Mouse (Mus musculus): ENCODE measurements around the gene Gdpd4.

Gene Gdpd4

GRCm38 (mm10) chr7:97919742-97920141, at the start of gene Gdpd4:
Gene Gdpd4 (plus strand): TSS chr7:97919955.
- no peak for DNase-seq (ENCODE audit: low read depth, low spot score)

- no peak for DNase-seq (ENCODE audit: low read depth, low spot score)
Observed at GRCm38 (mm10) chr7:97872396-97872795, 47.4 kb upstream of the Gdpd4 start.

GRCm38 (mm10) chr7:97873317-97873716, 46.4 kb upstream of the Gdpd4 start:
- DNase-seq (ENCODE audit: low read depth, low spot score), result no peak

GRCm38 (mm10) chr7:97877846-97878538, 41.8 kb upstream of the Gdpd4 start:
- DNase-seq (ENCODE audit: low read depth, low spot score), result no peak

- no peak for DNase-seq (ENCODE audit: low read depth, low spot score)
Observed at GRCm38 (mm10) chr7:97911646-97912045, 8.1 kb upstream of the Gdpd4 start.

GRCm38 (mm10) chr7:97914833-97915516, 4.8 kb upstream of the Gdpd4 start:
- DNase-seq (ENCODE audit: low read depth, low spot score), result no peak

- no peak for DNase-seq (ENCODE audit: low read depth, low spot score)
Observed at GRCm38 (mm10) chr7:97925819-97926218, 6.1 kb downstream of the Gdpd4 start.

- no peak for DNase-seq (ENCODE audit: low read depth, low spot score)
Observed at GRCm38 (mm10) chr7:97926978-97927377, 7.2 kb downstream of the Gdpd4 start.

- DNase-seq (ENCODE audit: low read depth, low spot score), result no peak
Observed at GRCm38 (mm10) chr7:97944485-97944884, 24.7 kb downstream of the Gdpd4 start.

GRCm38 (mm10) chr7:97972486-97972885, 52.7 kb downstream of the Gdpd4 start:
- no peak for DNase-seq (ENCODE audit: low read depth, low spot score)

GRCm38 (mm10) chr7:97977463-97977862, 57.7 kb downstream of the Gdpd4 start:
- DNase-seq (ENCODE audit: low read depth, low spot score), result peak; percentile 25

GRCm38 (mm10) chr7:97984108-97984834, 64.5 kb downstream of the Gdpd4 start:
- DNase-seq (ENCODE audit: low read depth, low spot score), result no peak

GRCm38 (mm10) chr7:98002617-98003016, 82.9 kb downstream of the Gdpd4 start:
- DNase-seq (ENCODE audit: low read depth, low spot score), result no peak

- DNase-seq (ENCODE audit: low read depth, low spot score), result no peak
Observed at GRCm38 (mm10) chr7:98048101-98048824, 128.5 kb downstream of the Gdpd4 start.

GRCm38 (mm10) chr7:98051980-98052379, 132.2 kb downstream of the Gdpd4 start:
- DNase-seq (ENCODE audit: low read depth, low spot score), result no peak

- DNase-seq (ENCODE audit: low read depth, low spot score), result no peak
Observed at GRCm38 (mm10) chr7:98054461-98054860, 134.7 kb downstream of the Gdpd4 start.

GRCm38 (mm10) chr7:98054942-98055341, 135.2 kb downstream of the Gdpd4 start:
- DNase-seq (ENCODE audit: low read depth, low spot score), result no peak

- no peak for DNase-seq (ENCODE audit: low read depth, low spot score)
Observed at GRCm38 (mm10) chr7:98066229-98066628, 146.5 kb downstream of the Gdpd4 start.

GRCm38 (mm10) chr7:98071620-98072019, 151.9 kb downstream of the Gdpd4 start:
- DNase-seq (ENCODE audit: low read depth, low spot score), result peak; percentile 61

- no peak for DNase-seq (ENCODE audit: low read depth, low spot score)
Observed at GRCm38 (mm10) chr7:98077453-98077852, 157.7 kb downstream of the Gdpd4 start.

- DNase-seq (ENCODE audit: low read depth, low spot score), result no peak
Observed at GRCm38 (mm10) chr7:98082376-98082775, 162.6 kb downstream of the Gdpd4 start.
